Mouse (Mus musculus) testis, adult 2 months (tissue): ENCODE data around the gene I0C0044D17Rik.

Source experiments
- CTCF ChIP-seq: fragments of 200-500 bp; IDR thresholded peaks from 2 replicates; pipeline ENCODE4 v1.5.1; 2012; ENCODE audit warnings: low read depth, mild to moderate bottlenecking, inconsistent platforms, low read length, moderate library complexity; ENCODE audit not compliant: control insufficient read depth, insufficient read depth, insufficient replicate concordance
- POLR2A ChIP-seq: fragments of 200-500 bp; IDR thresholded peaks from 2 replicates; pipeline ENCODE4 v1.6.1; 2012; ENCODE audit warnings: low read depth, mild to moderate bottlenecking, inconsistent platforms, low read length, moderate library complexity; ENCODE audit not compliant: control insufficient read depth

GRCm38 (mm10) chr4:98790721-98791120 is 32.9 kb downstream of the I0C0044D17Rik start:
- TF ChIP-seq POLR2A (no peak), CTCF (no peak)
